Mouse (Mus musculus): ENCODE results near the gene Tktl1. TPM values are rescaled to one million over a fixed set of nuclear protein-coding genes. Genes with fewer than 3 reads are reported as not detected.

Tktl1 gene
- polyA plus RNA-seq, 1 experiment from 2014 or later, result not detected

DNA sequence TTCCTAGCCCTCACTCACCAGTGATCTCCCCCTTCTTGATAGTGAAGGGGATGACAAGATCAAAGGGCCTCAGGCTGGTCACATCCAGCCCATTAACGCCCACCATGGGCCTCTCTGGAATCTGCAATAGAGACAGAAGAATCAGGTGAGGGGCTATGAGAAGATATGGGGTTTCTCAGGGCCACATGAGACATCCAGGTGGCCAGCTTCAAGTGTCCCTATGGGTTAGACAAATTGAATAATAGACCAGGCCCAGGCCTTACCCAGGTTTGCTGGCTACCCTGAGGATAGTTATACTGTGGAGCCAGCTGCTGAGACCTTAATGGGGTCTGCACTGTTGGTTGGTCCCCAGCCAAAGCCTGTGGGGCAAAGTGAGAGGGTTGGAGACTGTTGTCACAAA, 53.0 kb downstream of the Tktl1 start:
- H3K27me3 ChIP-seq (replicated peaks; ENCODE audit: control insufficient read depth, insufficient read depth, low read length), result no peaks in the 10 kb centered on the region
- no peak overlapping the region for H3K9ac ChIP-seq (ENCODE audit: low read depth, low read length)
- H3K4me1 ChIP-seq (replicated peaks; ENCODE audit: control insufficient read depth, insufficient read depth, low read length), result no peaks in the 10 kb centered on the region
- 43% methylated on average over 1 of the region's 1 CpGs for WGBS
- TF ChIP-seq CTCF (IDR thresholded peaks at IDR 0.05; ENCODE audit: low read depth), result no peak
- no peak for ATAC-seq
- no peak overlapping the region for H3K4me2 ChIP-seq (replicated peaks; ENCODE audit: low read depth)
- H3K9me3 ChIP-seq (ENCODE audit: control insufficient read depth), result no peaks in the 10 kb centered on the region
- H3K4me3 ChIP-seq (ENCODE audit: low read depth, low read length), result no peak overlapping the region
- no peak overlapping the region for H3K27ac ChIP-seq (ENCODE audit: low read depth, low read length)
- peaks cover 7% of the 10 kb centered on the region; the same call in 1 of the 2 replicates for H3K36me3 ChIP-seq (ENCODE audit: control insufficient read depth, insufficient read depth)

DNA sequence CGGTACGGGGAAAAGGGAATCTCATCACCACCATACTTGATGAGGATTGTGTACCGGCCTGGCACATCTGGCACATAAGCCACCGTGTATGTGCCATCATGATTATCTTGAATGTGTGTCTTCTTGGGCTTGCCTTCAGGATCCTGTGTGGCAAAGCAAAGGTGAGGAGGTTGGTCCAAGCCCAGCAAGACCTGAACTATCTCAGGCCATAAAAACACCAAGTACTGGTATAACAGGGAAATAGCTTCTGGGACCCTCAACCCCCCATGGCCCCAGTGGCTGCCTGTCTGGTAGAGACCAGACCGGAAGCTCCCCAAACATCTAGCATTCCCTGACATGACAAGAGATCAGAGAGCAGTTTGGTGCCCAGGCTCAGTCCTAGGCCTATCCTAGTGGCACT, 56.1 kb downstream of the Tktl1 start:
- Histone ChIP-seq H3K4me2 (replicated peaks; ENCODE audit: low read depth) (no peak overlapping the region), H3K9me3 (ENCODE audit: control insufficient read depth) (no peaks in the 10 kb centered on the region), H3K36me3 (ENCODE audit: control insufficient read depth, insufficient read depth) (peaks cover 23% of the 10 kb centered on the region; the same call in 1 of the 2 replicates), H3K4me1 (replicated peaks; ENCODE audit: control insufficient read depth, insufficient read depth, low read length) (no peaks in the 10 kb centered on the region), H3K9ac (ENCODE audit: low read depth, low read length) (no peak overlapping the region), H3K27me3 (replicated peaks; ENCODE audit: control insufficient read depth, insufficient read depth, low read length) (no peaks in the 10 kb centered on the region), H3K4me3 (ENCODE audit: low read depth, low read length) (no peak overlapping the region), H3K27ac (ENCODE audit: low read depth, low read length) (no peak overlapping the region)
- no peak for TF ChIP-seq CTCF (IDR thresholded peaks at IDR 0.05; ENCODE audit: low read depth)
- ATAC-seq, result no peak
- WGBS, result 90% methylated on average over 5 of the region's 5 CpGs

DNA sequence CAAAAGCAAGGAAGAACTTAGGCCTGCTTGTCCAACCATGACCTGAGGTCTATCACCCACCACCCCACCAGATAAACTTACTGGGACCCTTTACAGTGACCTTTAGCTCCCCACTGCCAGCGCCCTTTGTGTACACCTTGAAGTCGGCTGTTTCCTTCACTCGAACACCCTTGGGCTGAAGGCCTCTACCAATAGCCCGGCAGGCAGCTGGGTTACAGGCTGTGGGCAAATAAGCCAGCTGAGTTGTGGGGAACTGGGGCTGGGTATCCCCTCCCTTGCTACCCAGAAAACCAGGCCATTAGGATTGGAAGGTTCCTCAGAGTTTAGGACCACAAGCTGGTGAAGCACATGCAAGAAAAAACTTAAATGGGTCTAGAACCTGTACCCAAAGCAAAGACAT, 63.3 kb downstream of the Tktl1 start:
- Histone ChIP-seq H3K4me3 (ENCODE audit: low read depth, low read length) (no peak overlapping the region), H3K9ac (ENCODE audit: low read depth, low read length) (no peak overlapping the region), H3K27me3 (replicated peaks; ENCODE audit: control insufficient read depth, insufficient read depth, low read length) (no peaks in the 10 kb centered on the region), H3K4me2 (replicated peaks; ENCODE audit: low read depth) (no peak overlapping the region), H3K36me3 (ENCODE audit: control insufficient read depth, insufficient read depth) (peaks cover 24% of the 10 kb centered on the region; the same call in 1 of the 2 replicates), H3K27ac (ENCODE audit: low read depth, low read length) (no peak overlapping the region), H3K9me3 (ENCODE audit: control insufficient read depth) (no peaks in the 10 kb centered on the region), H3K4me1 (replicated peaks; ENCODE audit: control insufficient read depth, insufficient read depth, low read length) (no peaks in the 10 kb centered on the region)
- ATAC-seq, result no peak
- 88% methylated on average over 4 of the region's 4 CpGs for WGBS
- no peak for TF ChIP-seq CTCF (IDR thresholded peaks at IDR 0.05; ENCODE audit: low read depth)

DNA sequence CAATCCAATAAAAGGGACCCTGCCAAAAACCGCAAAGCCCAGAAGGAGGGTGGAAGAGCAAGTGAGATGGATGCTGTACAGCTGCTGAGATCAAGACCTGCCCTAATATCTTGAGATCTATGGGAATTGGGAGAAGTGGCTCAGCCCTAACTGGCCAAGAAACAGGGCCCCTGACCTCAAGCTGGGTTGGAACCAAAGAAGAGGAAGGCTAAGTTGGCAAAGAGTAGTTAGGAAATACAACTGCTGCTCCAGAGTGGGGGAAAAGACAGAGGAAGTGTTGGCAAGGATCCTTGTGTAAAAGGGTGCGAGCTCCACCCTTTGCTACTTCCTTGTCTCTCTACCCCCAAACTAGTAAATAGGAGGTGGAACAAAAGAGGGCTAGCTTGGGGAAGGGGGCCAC, 66.3 kb downstream of the Tktl1 start:
- H3K9ac ChIP-seq (ENCODE audit: low read depth, low read length), result no peak overlapping the region
- H3K27ac ChIP-seq (ENCODE audit: low read depth, low read length), result no peak overlapping the region
- no peaks in the 10 kb centered on the region for H3K9me3 ChIP-seq (ENCODE audit: control insufficient read depth)
- WGBS, result 84% methylated on average over 2 of the region's 2 CpGs
- H3K4me2 ChIP-seq (replicated peaks; ENCODE audit: low read depth), result peak overlapping the region; percentile 72
- H3K27me3 ChIP-seq (replicated peaks; ENCODE audit: control insufficient read depth, insufficient read depth, low read length), result no peaks in the 10 kb centered on the region
- TF ChIP-seq CTCF (IDR thresholded peaks at IDR 0.05; ENCODE audit: low read depth), result no peak
- no peak for ATAC-seq
- H3K4me1 ChIP-seq (replicated peaks; ENCODE audit: control insufficient read depth, insufficient read depth, low read length), result no peaks in the 10 kb centered on the region
- H3K4me3 ChIP-seq (ENCODE audit: low read depth, low read length), result peak overlapping the region; percentile 45; the same call in 1 of the 2 replicates
- peaks cover 10% of the 10 kb centered on the region; the same call in 1 of the 2 replicates for H3K36me3 ChIP-seq (ENCODE audit: control insufficient read depth, insufficient read depth)

DNA sequence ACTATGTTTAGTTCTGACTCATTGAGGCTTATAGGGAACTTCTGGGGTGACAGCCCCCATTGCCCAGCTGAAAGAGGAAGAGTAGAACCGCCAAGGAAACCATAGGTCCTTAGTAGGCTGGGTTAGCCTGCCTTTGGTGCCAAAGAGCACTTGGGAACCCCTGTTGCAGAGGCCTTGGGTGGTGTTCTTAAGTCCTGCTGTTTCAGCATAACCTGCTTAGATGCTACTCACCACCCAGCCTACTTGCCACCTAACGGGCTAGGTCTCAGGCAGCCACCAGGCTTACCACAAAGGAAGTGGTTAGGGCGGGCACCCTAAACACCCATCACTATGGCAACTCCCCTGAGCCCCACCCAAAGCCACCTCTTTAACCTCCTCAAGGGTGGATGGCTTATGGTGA, 66.7 kb downstream of the Tktl1 start:
- H3K27me3 ChIP-seq (replicated peaks; ENCODE audit: control insufficient read depth, insufficient read depth, low read length), result no peaks in the 10 kb centered on the region
- H3K4me1 ChIP-seq (replicated peaks; ENCODE audit: control insufficient read depth, insufficient read depth, low read length), result no peaks in the 10 kb centered on the region
- 0 out of 2 replicates have a peak overlapping the region, but pooled peaks have one; percentile 7 for H3K9ac ChIP-seq (ENCODE audit: low read depth, low read length)
- H3K4me3 ChIP-seq (ENCODE audit: low read depth, low read length), result peak overlapping the region; percentile 45
- peaks cover 6% of the 10 kb centered on the region; the same call in 1 of the 2 replicates for H3K36me3 ChIP-seq (ENCODE audit: control insufficient read depth, insufficient read depth)
- TF ChIP-seq CTCF (IDR thresholded peaks at IDR 0.05; ENCODE audit: low read depth), result no peak
- ATAC-seq, result no peak
- no peaks in the 10 kb centered on the region for H3K9me3 ChIP-seq (ENCODE audit: control insufficient read depth)
- 52% methylated on average over 3 of the region's 3 CpGs for WGBS
- H3K4me2 ChIP-seq (replicated peaks; ENCODE audit: low read depth), result peak overlapping the region; percentile 72
- no peak overlapping the region for H3K27ac ChIP-seq (ENCODE audit: low read depth, low read length)

DNA sequence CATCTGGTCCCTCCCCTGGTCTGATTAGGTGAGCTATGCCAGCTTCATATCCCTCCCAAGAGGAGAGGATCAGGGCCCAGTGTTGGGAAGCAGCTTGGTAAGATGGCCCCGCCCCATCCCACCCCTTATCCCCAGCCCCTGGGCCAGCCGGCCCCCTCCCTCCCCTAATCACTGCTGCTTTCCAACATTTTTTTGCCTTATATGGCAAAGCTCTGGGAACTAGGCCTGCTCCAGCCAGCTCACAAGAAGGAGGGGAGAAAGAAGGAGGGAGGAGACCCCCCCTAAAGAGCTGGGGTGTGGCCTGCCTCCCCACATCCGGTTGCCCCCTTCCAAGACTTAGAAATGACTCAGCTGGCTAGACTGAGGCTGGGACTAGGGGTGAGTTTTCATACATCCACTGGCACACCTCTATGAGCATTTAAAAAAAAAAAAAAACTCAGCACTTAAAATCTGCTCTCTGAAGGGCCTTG, 67.6 kb downstream of the Tktl1 start:
- Histone ChIP-seq H3K4me2 (replicated peaks; ENCODE audit: low read depth) (peak overlapping the region; percentile 72), H3K36me3 (ENCODE audit: control insufficient read depth, insufficient read depth) (peaks cover 6% of the 10 kb centered on the region; the same call in 1 of the 2 replicates), H3K27ac (ENCODE audit: low read depth, low read length) (0 out of 2 replicates have a peak overlapping the region, but pooled peaks have one; percentile 80), H3K9ac (ENCODE audit: low read depth, low read length) (0 out of 2 replicates have a peak overlapping the region, but pooled peaks have one; percentile 7), H3K27me3 (replicated peaks; ENCODE audit: control insufficient read depth, insufficient read depth, low read length) (no peaks in the 10 kb centered on the region), H3K4me3 (ENCODE audit: low read depth, low read length) (peak overlapping the region; percentile 45), H3K9me3 (ENCODE audit: control insufficient read depth) (no peaks in the 10 kb centered on the region), H3K4me1 (replicated peaks; ENCODE audit: control insufficient read depth, insufficient read depth, low read length) (no peaks in the 10 kb centered on the region)
- TF ChIP-seq CTCF (IDR thresholded peaks at IDR 0.05; ENCODE audit: low read depth), result no peak
- ATAC-seq, result no peak
- 56% methylated on average over 3 of the region's 3 CpGs for WGBS
